Mouse (Mus musculus): ENCODE results near the gene Fam104a. TPM values are rescaled to one million over a fixed set of nuclear protein-coding genes. Genes with fewer than 3 reads are reported as not detected.

Fam104a gene
- total and polyA plus RNA-seq, 3 experiments, result 33.6 to 38.1 TPM; not detected in 1

DNA sequence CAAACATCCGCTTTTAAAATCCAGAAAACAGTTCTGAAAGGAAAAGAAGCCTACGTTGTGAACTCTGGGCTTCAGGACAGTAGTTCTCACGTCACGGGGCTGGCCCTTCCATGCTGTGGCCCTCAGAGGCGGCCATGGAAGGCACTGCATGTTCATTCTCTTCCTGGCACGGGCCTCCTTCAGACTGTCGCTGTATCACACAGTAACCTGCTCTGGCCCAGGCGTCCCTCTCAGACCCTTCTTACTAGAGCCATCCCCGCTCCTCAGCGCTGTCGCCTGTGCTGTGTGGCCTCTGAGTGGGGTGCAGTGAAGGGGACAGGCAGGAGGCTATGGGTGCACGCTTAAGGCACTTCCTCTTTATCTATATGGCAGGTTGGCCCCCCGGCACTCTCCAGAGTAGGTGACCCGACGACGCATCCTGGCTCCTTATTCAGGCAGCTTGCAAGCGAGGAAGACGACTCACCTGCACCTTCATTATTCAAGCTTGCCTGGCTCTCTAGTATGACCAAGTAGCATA, 22.1 kb downstream of the Fam104a start:
- Histone ChIP-seq H3K27ac (ENCODE audit: control insufficient read depth, low read depth, low read length) (peak overlapping the region; percentile 65; the same call in 1 of the 2 replicates), H3K36me3 (ENCODE audit: control insufficient read depth in 1 of 2, insufficient read depth in 2 of 2, low read length in 2 of 2) (peaks cover 14 to 32% of the 10 kb centered on the region in 2 experiments), H3K4me1 (ENCODE audit: control insufficient read depth in 1 of 2, insufficient read depth in 2 of 2, low read length in 2 of 2) (peaks cover 0 to 8% of the 10 kb centered on the region in 2 experiments; a peak in 2 of 4 replicates), H3K9me3 (replicated peaks; ENCODE audit: insufficient read depth, low read length) (no peaks in the 10 kb centered on the region), H3K4me3 (ENCODE audit: control insufficient read depth in 1 of 2, insufficient read depth in 1 of 2, low read depth in 2 of 2, low read length in 2 of 2) (no peak overlapping the region), H3K27me3 (ENCODE audit: control insufficient read depth in 1 of 2, insufficient read depth in 2 of 2, low read length in 2 of 2) (no peaks in the 10 kb centered on the region), H3K79me2 (ENCODE audit: control insufficient read depth, insufficient read depth, low read length, poor library complexity) (peaks cover 1% of the 10 kb centered on the region; the same call in 1 of the 2 replicates), H3K9ac (ENCODE audit: control insufficient read depth, low read depth, low read length, poor library complexity, severe bottlenecking) (no peak overlapping the region)
- no peak for TF ChIP-seq TBP (IDR thresholded peaks at IDR 0.05; ENCODE audit: low read depth, low read length)
- no peak for TF ChIP-seq MYC (IDR thresholded peaks at IDR 0.05; ENCODE audit: low read depth, low read length)
- TF ChIP-seq CHD2 (IDR thresholded peaks at IDR 0.05; ENCODE audit: low read length), result no peak
- no peak for TF ChIP-seq ETS1 (IDR thresholded peaks at IDR 0.05; ENCODE audit: low read depth, low read length)
- no peak for TF ChIP-seq NELFE (IDR thresholded peaks at IDR 0.05; ENCODE audit: low read depth, low read length)
- no peak for TF ChIP-seq POLR2A (IDR thresholded peaks at IDR 0.05; ENCODE audit: control insufficient read depth in 1 of 2, insufficient read depth in 1 of 2, low read depth in 1 of 2, low read length in 2 of 2, poor library complexity in 1 of 2)
- TF ChIP-seq CHD1 (IDR thresholded peaks at IDR 0.05; ENCODE audit: low read depth, low read length), result no peak
- TF ChIP-seq MEF2A (IDR thresholded peaks at IDR 0.05; ENCODE audit: extremely low read depth, insufficient replicate concordance, low read depth, low read length, poor library complexity, severe bottlenecking), result no peak
- no peak for TF ChIP-seq USF1 (IDR thresholded peaks at IDR 0.05; ENCODE audit: low read depth, low read length)
- TF ChIP-seq SMC3 (IDR thresholded peaks at IDR 0.05; ENCODE audit: low read depth, low read length), result no peak
- TF ChIP-seq GATA1 (IDR thresholded peaks at IDR 0.05; ENCODE audit: low read depth, low read length), result no peak
- TF ChIP-seq MYB (IDR thresholded peaks at IDR 0.05; ENCODE audit: low read depth, low read length), result no peak
- no peak for TF ChIP-seq EP300 (IDR thresholded peaks at IDR 0.05; ENCODE audit: low read depth in 1 of 2, low read length in 2 of 2)
- TF ChIP-seq ZC3H11A (IDR thresholded peaks at IDR 0.05; ENCODE audit: low read depth, low read length), result no peak
- no peak for TF ChIP-seq BHLHE40 (IDR thresholded peaks at IDR 0.05; ENCODE audit: borderline replicate concordance, low read depth, low read length)
- no peak for TF ChIP-seq POLR2AphosphoS5 (IDR thresholded peaks at IDR 0.05; ENCODE audit: borderline replicate concordance, low read depth, low read length)
- no peak for TF ChIP-seq ZMIZ1 (IDR thresholded peaks at IDR 0.05; ENCODE audit: low read depth, low read length)
- no peak for TF ChIP-seq POLR2AphosphoS2 (IDR thresholded peaks at IDR 0.05; ENCODE audit: low read length)
- no peak for TF ChIP-seq ELF1 (IDR thresholded peaks at IDR 0.05; ENCODE audit: low read depth, low read length)
- DNase-seq (ENCODE audit: low read depth, low spot score), result no peak

DNA sequence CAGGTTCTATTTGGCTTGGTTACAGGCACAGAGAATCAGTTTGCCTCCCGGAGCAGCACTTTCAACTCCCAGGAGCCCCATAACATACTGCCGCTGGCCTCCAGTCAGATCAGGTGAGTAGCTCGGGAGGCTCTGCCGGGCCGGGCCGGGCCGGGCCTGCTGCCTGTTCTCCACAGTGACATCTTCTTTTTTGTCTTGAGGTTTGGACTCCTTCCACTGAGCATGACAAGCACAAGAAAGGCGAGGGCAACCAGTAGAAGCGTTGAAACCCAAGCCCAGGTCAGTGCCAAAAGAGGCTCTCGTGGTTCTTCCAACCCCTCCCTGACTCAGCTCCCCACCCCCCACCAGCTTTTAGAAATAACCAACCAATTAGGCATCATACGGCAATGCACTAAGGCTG, 23.0 kb downstream of the Fam104a start:
- peak; percentile 68 for DNase-seq (ENCODE audit: low read depth, low spot score)
- Histone ChIP-seq H3K4me3 (ENCODE audit: control insufficient read depth in 1 of 2, insufficient read depth in 1 of 2, low read depth in 2 of 2, low read length in 2 of 2) (no peak overlapping the region), H3K36me3 (ENCODE audit: control insufficient read depth in 1 of 2, insufficient read depth in 2 of 2, low read length in 2 of 2) (peaks cover 11 to 33% of the 10 kb centered on the region in 2 experiments), H3K27ac (ENCODE audit: control insufficient read depth, low read depth, low read length) (peak overlapping the region; percentile 65; the same call in 1 of the 2 replicates), H3K9ac (ENCODE audit: control insufficient read depth, low read depth, low read length, poor library complexity, severe bottlenecking) (no peak overlapping the region), H3K4me1 (ENCODE audit: control insufficient read depth in 1 of 2, insufficient read depth in 2 of 2, low read length in 2 of 2) (peaks cover 0 to 8% of the 10 kb centered on the region in 2 experiments; a peak in 2 of 4 replicates), H3K27me3 (ENCODE audit: control insufficient read depth in 1 of 2, insufficient read depth in 2 of 2, low read length in 2 of 2) (no peaks in the 10 kb centered on the region), H3K9me3 (replicated peaks; ENCODE audit: insufficient read depth, low read length) (no peaks in the 10 kb centered on the region), H3K79me2 (ENCODE audit: control insufficient read depth, insufficient read depth, low read length, poor library complexity) (peaks cover 1% of the 10 kb centered on the region; the same call in 1 of the 2 replicates)
- TF ChIP-seq BHLHE40 (IDR thresholded peaks at IDR 0.05; ENCODE audit: borderline replicate concordance, low read depth, low read length) (no peak), MYB (IDR thresholded peaks at IDR 0.05; ENCODE audit: low read depth, low read length) (peak; percentile 55; the same call in 1 of the 2 replicates), E2F4 (IDR thresholded peaks at IDR 0.05; ENCODE audit: borderline replicate concordance, low read depth, low read length) (no peak), ZNF384 (IDR thresholded peaks at IDR 0.05; ENCODE audit: low read depth, low read length) (no peak), MAFK (IDR thresholded peaks at IDR 0.05; ENCODE audit: borderline replicate concordance, low read depth, low read length) (no peak), GATA1 (IDR thresholded peaks at IDR 0.05; ENCODE audit: low read depth, low read length) (no peak), ZKSCAN1 (IDR thresholded peaks at IDR 0.05; ENCODE audit: low read depth, low read length) (no peak), ZMIZ1 (IDR thresholded peaks at IDR 0.05; ENCODE audit: low read depth, low read length) (0 out of 2 replicates have a peak, but pooled peaks have one; percentile 10), JUND (IDR thresholded peaks at IDR 0.05; ENCODE audit: low read depth, low read length) (no peak), SIN3A (IDR thresholded peaks at IDR 0.05; ENCODE audit: low read length) (no peak), NELFE (IDR thresholded peaks at IDR 0.05; ENCODE audit: low read depth, low read length) (no peak), UBTF (IDR thresholded peaks at IDR 0.05; ENCODE audit: borderline replicate concordance, insufficient read depth, low read depth, low read length) (no peak), RAD21 (IDR thresholded peaks at IDR 0.05; ENCODE audit: low read depth, low read length) (no peak), MAX (IDR thresholded peaks at IDR 0.05; ENCODE audit: low read length) (no peak), ETS1 (IDR thresholded peaks at IDR 0.05; ENCODE audit: low read depth, low read length) (peak; percentile 74), ZC3H11A (IDR thresholded peaks at IDR 0.05; ENCODE audit: low read depth, low read length) (no peak), KAT2A (conservative IDR thresholded peaks at IDR 0.05; ENCODE audit: low read depth, low read length) (no peak), POLR2AphosphoS5 (IDR thresholded peaks at IDR 0.05; ENCODE audit: borderline replicate concordance, low read depth, low read length) (no peak), MXI1 (IDR thresholded peaks at IDR 0.05; ENCODE audit: low read depth, low read length) (no peak; the same call in 1 of the 2 replicates), SMC3 (IDR thresholded peaks at IDR 0.05; ENCODE audit: low read depth, low read length) (no peak)

Data from MEL (cell line).